Mouse (Mus musculus) liver, embryonic 12.5 days (tissue): ENCODE results near the gene Cap2. TPM values are rescaled to one million over a fixed set of nuclear protein-coding genes. Genes with fewer than 3 reads are reported as not detected.

Experiments
- ATAC-seq: fragments of 200-750 bp; cut with Nextera tagmentation; 2 replicates; pipeline ENCODE4 v1.8.0; 2017; ENCODE audit warnings: moderate number of reproducible peaks, mild to moderate bottlenecking, moderate library complexity
- H3K27ac ChIP-seq: fragments of 300-500 bp; sonication (generic); 2 replicates; pipeline ENCODE4 v1.5.1; 2016; ENCODE audit warnings: mild to moderate bottlenecking
- H3K27me3 ChIP-seq: fragments of 300-500 bp; sonication (generic); replicated peaks from 2 replicates; pipeline ENCODE4 v1.6.1; 2016; ENCODE audit warnings: mild to moderate bottlenecking, moderate library complexity
- H3K36me3 ChIP-seq: fragments of 300-500 bp; sonication (generic); 2 replicates; pipeline ENCODE4 v1.6.1; 2016; ENCODE audit warnings: mild to moderate bottlenecking, moderate library complexity
- H3K4me1 ChIP-seq: fragments of 300-500 bp; sonication (generic); 2 replicates; pipeline ENCODE4 v1.6.1; 2016
- H3K4me2 ChIP-seq: fragments of 300-500 bp; sonication (generic); 2 replicates; pipeline ENCODE4 v1.6.1; 2016; ENCODE audit warnings: mild to moderate bottlenecking, moderate library complexity
- H3K4me3 ChIP-seq: fragments of 300-500 bp; sonication (generic); 2 replicates; pipeline ENCODE4 v1.5.1; 2016; ENCODE audit warnings: mild to moderate bottlenecking, moderate library complexity
- H3K9ac ChIP-seq: fragments of 300-500 bp; sonication (generic); 2 replicates; pipeline ENCODE4 v1.6.1; 2016; ENCODE audit warnings: mild to moderate bottlenecking, moderate library complexity
- H3K9me3 ChIP-seq: fragments of 300-500 bp; sonication (generic); replicated peaks from 2 replicates; pipeline ENCODE4 v1.6.1; 2016; ENCODE audit warnings: mild to moderate bottlenecking, moderate library complexity
- WGBS: fragments of 180-500 bp; shearing (Covaris S2); methylation state at CpG from one replicate; pipeline ENCODE4 v1.1.7; 2016; ENCODE audit not compliant: insufficient replicate concordance; 5-methylcytosine and 5-hydroxymethylcytosine counted together
- polyA plus RNA-seq: library from polyadenylated mRNA; unstranded; fragments of >200 nt; fragmentation: Nextera tagmentation; extraction: Ambion mirVana; gene quantifications from 2 replicates; pipeline ENCODE4 v1.2.1, GENCODE M21; 2016

The Cap2 gene
- polyA plus RNA-seq, 1 experiment from 2014 or later, result 2.4 TPM

DNA sequence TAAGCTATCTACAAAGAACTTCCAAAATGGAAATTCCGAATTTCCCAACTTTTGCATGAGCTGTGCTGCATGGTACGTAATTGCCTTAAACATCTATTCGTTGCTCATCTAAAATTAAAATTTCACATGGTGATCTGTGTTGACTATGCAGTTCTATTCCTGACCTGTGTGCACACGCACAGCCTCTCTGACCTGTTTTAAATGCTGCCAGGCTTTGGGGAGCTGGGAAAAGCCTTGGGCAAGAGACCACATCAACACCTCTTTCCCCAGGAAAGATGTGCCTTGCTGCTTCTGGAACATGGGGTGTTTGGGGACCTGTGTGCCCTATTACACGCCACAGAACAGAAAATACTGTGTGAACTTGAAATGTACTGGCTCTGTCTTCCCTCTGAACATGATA, 25.7 kb downstream of the Cap2 start:
- 68% methylated on average over 5 of the region's 5 CpGs for WGBS
- ATAC-seq, result no peak

DNA sequence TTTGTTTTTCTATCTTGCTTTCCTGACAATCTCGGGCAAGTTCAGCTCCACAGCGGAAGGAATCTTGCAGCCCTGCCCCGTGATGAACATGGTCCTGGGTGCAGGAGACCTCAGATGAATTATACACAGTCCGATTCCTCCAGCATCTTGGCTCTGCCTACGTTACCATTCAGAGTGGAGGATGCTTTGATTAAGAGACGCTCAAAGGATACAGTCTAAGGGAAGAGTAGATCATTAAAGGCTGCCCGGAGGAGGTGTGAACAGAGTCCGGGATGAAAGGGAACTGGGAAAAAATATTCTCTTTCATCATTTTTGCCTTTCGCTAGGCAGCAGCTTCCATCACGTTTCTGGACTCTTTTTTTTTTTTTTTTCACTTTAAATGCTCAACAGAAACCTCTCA, 27.4 kb downstream of the Cap2 start:
- no peak for ATAC-seq
- Histone ChIP-seq H3K9ac (no peak overlapping the region), H3K27me3 (no peaks in the 10 kb centered on the region), H3K27ac (no peak overlapping the region), H3K4me2 (no peak overlapping the region), H3K9me3 (no peaks in the 10 kb centered on the region), H3K4me1 (0 out of 2 replicates have a peak, but pooled peaks cover under 1% of the 10 kb centered on the region), H3K4me3 (no peak overlapping the region), H3K36me3 (no peaks in the 10 kb centered on the region)
- WGBS, result 63% methylated on average over 10 of the region's 10 CpGs

More for the DNA sequence above, 25.7 kb downstream of the Cap2 start:
- Histone ChIP-seq H3K4me1 (no peaks in the 10 kb centered on the region), H3K27ac (no peak overlapping the region), H3K27me3 (no peaks in the 10 kb centered on the region), H3K9ac (no peak overlapping the region), H3K4me2 (no peak overlapping the region), H3K4me3 (no peak overlapping the region), H3K9me3 (no peaks in the 10 kb centered on the region), H3K36me3 (no peaks in the 10 kb centered on the region)

DNA sequence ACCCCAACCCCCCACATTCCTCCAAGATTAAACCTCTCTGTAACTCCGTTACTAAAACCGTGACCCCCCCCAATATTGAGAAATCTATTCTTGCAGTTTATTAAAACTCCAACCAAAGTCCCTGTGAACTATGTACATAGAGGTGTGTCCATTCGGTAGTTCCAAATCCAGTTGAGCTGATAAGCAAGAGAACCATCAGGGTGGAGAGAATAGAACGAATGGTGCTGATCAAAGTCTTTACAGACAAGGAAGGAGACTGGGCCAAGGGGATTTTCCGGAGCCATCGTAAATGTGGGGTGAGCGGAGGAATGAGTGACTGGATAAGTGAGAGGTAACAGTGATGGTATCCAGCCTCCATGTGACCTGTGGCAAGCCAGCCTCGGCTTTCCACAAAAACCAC, 28.9 kb downstream of the Cap2 start:
- Histone ChIP-seq H3K9ac (no peak overlapping the region), H3K4me3 (no peak overlapping the region), H3K4me1 (0 out of 2 replicates have a peak, but pooled peaks cover 3% of the 10 kb centered on the region), H3K36me3 (no peaks in the 10 kb centered on the region), H3K27ac (no peak overlapping the region), H3K9me3 (no peaks in the 10 kb centered on the region), H3K27me3 (no peaks in the 10 kb centered on the region), H3K4me2 (no peak overlapping the region)
- no peak for ATAC-seq
- WGBS, result 61% methylated on average over 8 of the region's 8 CpGs

DNA sequence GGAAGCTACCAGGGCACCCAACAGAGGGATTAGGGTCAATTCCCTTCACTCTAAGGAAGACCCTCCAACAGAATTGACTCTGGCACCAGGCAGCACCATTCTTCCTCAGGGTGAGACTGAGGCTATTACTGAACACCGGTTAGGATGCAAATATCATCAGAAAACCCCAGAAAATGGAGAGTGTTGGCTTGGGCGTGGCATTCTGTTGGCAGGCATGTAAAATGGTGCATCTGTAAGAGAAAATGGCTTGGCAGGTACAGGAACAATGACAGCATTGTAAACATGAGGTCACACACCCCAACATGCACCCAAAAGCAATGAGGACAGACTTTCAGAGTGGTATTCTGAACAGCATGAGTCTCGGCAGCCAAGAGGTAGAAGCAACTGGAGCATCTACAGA, 30.0 kb downstream of the Cap2 start:
- Histone ChIP-seq H3K27ac (no peak overlapping the region), H3K9ac (no peak overlapping the region), H3K4me1 (0 out of 2 replicates have a peak, but pooled peaks cover 3% of the 10 kb centered on the region), H3K36me3 (no peaks in the 10 kb centered on the region), H3K9me3 (no peaks in the 10 kb centered on the region), H3K27me3 (no peaks in the 10 kb centered on the region), H3K4me3 (no peak overlapping the region), H3K4me2 (no peak overlapping the region)
- ATAC-seq, result no peak
- WGBS, result 72% methylated on average over 3 of the region's 3 CpGs

DNA sequence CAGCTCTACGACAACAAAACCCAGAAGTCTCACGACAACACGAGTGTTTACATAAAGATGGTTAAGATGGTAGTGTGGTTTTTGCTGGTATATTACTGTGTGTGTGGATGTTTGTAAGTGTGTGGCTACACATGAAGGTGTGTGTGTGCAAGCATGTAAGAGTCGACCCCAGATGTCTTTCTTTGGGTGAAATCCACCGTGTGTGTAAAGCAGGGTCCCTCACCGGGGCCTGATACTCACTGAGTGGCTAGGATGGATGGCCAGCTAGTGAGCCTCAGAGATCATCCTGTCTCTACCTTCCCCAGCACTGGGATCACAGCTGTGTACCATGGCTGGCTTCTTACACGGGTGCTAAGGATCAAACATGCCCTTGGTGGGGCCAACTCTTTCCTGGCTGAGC, 30.6 kb downstream of the Cap2 start:
- Histone ChIP-seq H3K4me2 (no peak overlapping the region), H3K4me1 (0 out of 2 replicates have a peak, but pooled peaks cover 3% of the 10 kb centered on the region), H3K9ac (no peak overlapping the region), H3K36me3 (no peaks in the 10 kb centered on the region), H3K27ac (no peak overlapping the region), H3K9me3 (no peaks in the 10 kb centered on the region), H3K4me3 (no peak overlapping the region), H3K27me3 (no peaks in the 10 kb centered on the region)
- WGBS, result 81% methylated on average over 7 of the region's 7 CpGs
- no peak for ATAC-seq

DNA sequence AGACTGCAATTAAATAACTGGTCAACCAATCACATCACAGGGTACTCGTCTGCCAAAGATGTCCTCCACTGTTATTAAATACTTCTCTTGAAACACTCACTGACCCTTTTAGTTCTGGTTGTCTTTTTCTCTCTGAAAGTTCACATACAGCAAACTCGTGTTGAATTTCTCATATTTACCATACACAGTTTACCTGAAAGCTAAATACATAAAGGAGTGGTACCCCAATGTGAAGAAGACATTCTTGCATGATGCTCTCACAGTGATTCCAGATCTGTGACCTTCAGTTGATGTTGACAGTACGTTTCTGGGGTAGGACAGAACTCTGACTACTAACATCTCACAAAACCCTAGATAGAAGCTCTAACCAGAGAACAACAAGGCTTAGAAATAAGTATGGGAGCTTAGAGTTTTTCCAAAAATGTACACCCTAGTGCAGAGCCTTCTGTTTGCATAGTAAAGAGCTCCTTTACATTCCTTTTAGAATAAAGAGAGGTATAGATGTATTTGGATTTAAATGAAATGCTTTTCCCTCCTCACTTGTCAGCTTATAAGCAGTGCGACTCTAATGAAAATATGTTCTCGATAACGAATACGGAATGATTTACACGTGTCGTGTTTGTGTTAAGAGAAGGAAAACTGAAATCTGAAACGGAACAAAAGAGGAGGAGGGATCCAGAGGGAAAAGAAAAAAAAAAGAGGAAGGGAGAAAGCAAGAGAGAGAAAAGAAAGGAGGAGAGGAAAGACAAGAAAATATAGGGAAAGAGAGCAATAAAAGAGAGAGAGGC, 31.9 kb downstream of the Cap2 start:
- H3K4me3 ChIP-seq, result no peak overlapping the region
- H3K27me3 ChIP-seq, result no peaks in the 10 kb centered on the region
- no peak overlapping the region for H3K4me2 ChIP-seq
- 65% methylated on average over 10 of the region's 10 CpGs for WGBS
- no peak overlapping the region for H3K9ac ChIP-seq
- H3K9me3 ChIP-seq, result no peaks in the 10 kb centered on the region
- H3K4me1 ChIP-seq, result 0 out of 2 replicates have a peak, but pooled peaks cover 3% of the 10 kb centered on the region
- no peak for ATAC-seq
- H3K36me3 ChIP-seq, result no peaks in the 10 kb centered on the region
- no peak overlapping the region for H3K27ac ChIP-seq

DNA sequence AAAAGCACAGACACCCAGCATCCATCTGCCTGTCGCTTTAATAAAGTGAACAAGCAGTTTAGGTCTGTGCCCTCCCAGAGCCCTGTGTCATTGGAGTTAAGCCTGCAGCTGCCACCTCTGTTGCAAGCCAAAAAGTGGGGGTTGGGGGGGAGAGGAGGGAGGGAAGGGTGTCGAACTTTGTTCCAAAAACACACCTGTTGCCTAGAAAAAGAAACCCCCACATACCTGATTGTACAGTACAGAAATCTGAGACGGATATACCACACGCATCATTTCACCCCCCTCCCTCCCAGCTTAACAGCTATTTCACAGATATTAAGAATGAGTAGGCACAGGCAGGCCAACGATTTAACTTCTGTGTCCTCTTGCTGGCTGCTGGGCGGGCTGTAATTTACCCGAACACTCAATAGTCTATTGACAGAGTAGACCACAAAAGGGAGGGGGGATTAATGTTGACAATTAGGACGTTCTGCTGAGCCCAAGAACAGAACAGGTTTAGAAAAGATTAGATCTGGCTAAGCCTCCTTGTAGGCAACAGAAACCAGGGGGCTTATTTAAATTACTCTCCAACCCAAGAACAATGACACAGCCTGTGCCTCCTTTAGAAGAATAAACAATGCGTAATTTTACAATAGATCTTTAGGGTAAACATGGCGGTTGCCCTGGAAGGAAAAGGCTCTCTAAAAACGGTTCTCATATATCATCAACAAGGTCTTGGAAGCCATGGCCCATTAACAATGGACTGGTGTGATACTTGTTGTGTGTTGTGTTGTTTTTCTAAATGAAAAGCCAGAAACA, 32.7 kb downstream of the Cap2 start:
- 0 out of 2 replicates have a peak, but pooled peaks cover 3% of the 10 kb centered on the region for H3K4me1 ChIP-seq
- 0 out of 2 replicates have a peak overlapping the region, but pooled peaks have one; percentile 14 for H3K4me2 ChIP-seq
- no peak overlapping the region for H3K27ac ChIP-seq
- H3K9ac ChIP-seq, result no peak overlapping the region
- no peaks in the 10 kb centered on the region for H3K36me3 ChIP-seq
- H3K9me3 ChIP-seq, result no peaks in the 10 kb centered on the region
- 50% methylated on average over 11 of the region's 11 CpGs for WGBS
- H3K4me3 ChIP-seq, result no peak overlapping the region
- ATAC-seq, result no peak
- no peaks in the 10 kb centered on the region for H3K27me3 ChIP-seq

DNA sequence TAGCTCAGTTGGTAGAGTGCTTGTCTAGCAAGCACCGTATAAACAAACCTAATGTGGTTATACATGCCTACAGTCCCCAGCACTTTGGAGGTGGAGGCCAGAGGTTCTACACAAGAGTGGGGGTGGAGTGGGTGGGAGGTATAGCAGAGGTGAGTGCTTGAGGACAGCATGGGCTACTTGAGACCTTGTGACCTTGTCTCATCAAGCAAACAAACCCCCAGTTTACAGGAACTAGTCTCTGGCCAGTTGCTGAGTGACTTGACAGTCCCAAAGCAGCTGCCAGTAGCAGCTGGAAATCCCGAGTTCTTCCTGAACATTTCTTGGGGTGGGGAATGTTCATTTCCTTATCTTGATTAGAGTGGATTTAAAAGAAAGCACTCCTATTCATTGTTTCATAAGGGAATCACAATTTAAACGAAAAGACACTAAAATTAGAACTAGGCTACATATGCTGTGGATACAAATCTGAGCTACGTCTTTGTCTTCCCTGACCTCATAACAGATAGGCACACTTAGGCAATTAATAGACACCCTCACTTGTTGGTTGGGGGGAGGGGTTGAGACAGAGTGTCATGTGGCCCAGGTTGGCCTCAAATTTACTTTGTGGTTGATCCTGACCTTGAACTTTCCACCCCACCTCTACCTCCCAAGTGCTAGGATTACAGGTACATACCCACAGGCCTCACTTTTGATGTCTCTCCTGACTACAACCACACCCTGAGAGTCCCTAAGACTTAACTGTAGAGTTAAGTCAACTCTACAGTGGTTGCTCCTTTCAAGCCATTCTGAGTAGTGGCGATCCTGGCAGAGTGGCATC, 33.5 kb downstream of the Cap2 start:
- Histone ChIP-seq H3K27me3 (no peaks in the 10 kb centered on the region), H3K9ac (no peak overlapping the region), H3K9me3 (no peaks in the 10 kb centered on the region), H3K36me3 (no peaks in the 10 kb centered on the region), H3K4me2 (no peak overlapping the region), H3K4me3 (no peak overlapping the region), H3K27ac (no peak overlapping the region), H3K4me1 (0 out of 2 replicates have a peak, but pooled peaks cover 3% of the 10 kb centered on the region)
- ATAC-seq, result no peak
- 56% methylated on average over 5 of the region's 5 CpGs for WGBS

DNA sequence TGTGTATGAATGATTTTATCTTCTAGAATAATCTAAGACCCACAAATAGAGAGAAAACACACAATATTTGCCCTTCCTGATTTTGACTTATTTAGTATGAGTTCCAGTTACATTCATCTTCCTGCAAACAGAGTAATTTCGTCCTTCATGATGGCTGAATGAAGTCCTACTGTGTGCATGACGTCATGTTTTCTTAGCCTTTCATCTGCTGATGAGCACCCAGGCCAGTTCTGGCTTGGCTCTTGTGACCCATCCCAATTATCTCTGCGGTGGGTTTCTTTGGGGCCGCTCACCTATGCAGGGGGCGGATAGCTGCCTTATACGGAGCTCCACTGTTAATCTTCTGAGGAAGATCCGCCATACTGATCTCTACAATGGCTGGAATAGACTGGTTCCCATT, 37.6 kb downstream of the Cap2 start:
- H3K9me3 ChIP-seq, result no peaks in the 10 kb centered on the region
- 83% methylated on average over 7 of the region's 7 CpGs for WGBS
- 0 out of 2 replicates have a peak, but pooled peaks cover under 1% of the 10 kb centered on the region for H3K4me1 ChIP-seq
- H3K9ac ChIP-seq, result no peak overlapping the region
- ATAC-seq, result no peak
- H3K27me3 ChIP-seq, result no peaks in the 10 kb centered on the region
- no peak overlapping the region for H3K27ac ChIP-seq
- no peaks in the 10 kb centered on the region for H3K36me3 ChIP-seq
- no peak overlapping the region for H3K4me3 ChIP-seq
- no peak overlapping the region for H3K4me2 ChIP-seq

DNA sequence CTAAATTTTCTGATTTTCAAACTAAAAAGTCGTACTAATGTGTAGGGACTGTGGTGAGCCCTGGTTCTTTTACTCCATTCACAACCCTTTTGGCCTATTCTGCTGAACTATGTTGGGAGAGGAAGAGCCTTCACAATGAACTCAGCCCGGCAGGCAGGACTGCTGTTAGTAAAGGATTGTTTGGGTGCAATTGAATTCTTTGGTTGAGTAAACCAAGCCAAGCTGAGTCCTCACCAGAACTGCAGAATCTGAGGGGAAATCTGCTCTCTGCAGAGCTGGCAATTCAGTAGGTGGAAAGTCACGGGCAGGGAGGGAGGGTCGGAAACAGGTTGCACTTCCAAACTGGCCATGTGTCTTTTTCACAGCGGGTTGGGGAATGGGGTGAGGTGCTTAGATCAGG, 39.3 kb downstream of the Cap2 start:
- Histone ChIP-seq H3K4me2 (no peak overlapping the region), H3K9ac (no peak overlapping the region), H3K4me3 (no peak overlapping the region), H3K9me3 (no peaks in the 10 kb centered on the region), H3K36me3 (no peaks in the 10 kb centered on the region), H3K27me3 (no peaks in the 10 kb centered on the region), H3K4me1 (no peaks in the 10 kb centered on the region), H3K27ac (no peak overlapping the region)
- WGBS, result 71% methylated on average over 5 of the region's 5 CpGs
- ATAC-seq, result no peak

DNA sequence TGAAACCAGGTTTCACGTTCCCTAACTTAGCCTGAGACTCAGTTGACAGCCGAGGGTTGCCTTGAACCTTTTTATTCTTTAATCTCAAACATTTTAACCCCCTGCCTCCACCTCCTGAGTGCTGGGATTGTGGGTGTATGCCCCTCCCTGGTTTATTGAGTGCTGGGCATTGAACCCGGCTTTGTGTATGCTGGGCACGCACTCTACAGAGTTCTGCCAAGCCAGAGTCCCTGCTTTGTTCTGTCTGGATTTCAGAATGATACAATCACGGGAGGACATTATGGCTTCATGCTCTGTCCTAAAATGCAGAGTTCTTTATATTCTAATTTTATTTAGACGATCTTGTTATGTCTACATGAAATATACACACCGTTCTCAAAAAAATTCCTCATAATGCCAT, 41.1 kb downstream of the Cap2 start:
- Histone ChIP-seq H3K4me1 (no peaks in the 10 kb centered on the region), H3K9ac (no peak overlapping the region), H3K4me3 (no peak overlapping the region), H3K27ac (no peak overlapping the region), H3K4me2 (no peak overlapping the region), H3K36me3 (no peaks in the 10 kb centered on the region), H3K9me3 (no peaks in the 10 kb centered on the region), H3K27me3 (no peaks in the 10 kb centered on the region)
- 72% methylated on average over 7 of the region's 7 CpGs for WGBS
- no peak for ATAC-seq
